Mouse (Mus musculus) layer of hippocampus, postnatal 36 days (tissue): ENCODE results near the gene Cnot1. TPM values are rescaled to one million over a fixed set of nuclear protein-coding genes. Genes with fewer than 3 reads are reported as not detected.

Experiments used
- DNase-seq, 2 experiments: peaks; one replicate each; pipeline ENCODE4 v3.0.0; 2022
- total RNA-seq, 2 experiments: library from RNA; stranded (reverse); gene quantifications; 2 replicates each; pipeline ENCODE4 v1.2.3; 2021

The Cnot1 gene
- total RNA-seq, 2 experiments from 2014 or later: 125 to 150 TPM

- no peak for DNase-seq
These were observed 79.6 kb downstream of the Cnot1 start for GRCm38 (mm10) chr8:95727625-95728024.

- DNase-seq: no peak
These were observed 90.5 kb downstream of the Cnot1 start for GRCm38 (mm10) chr8:95716546-95717335.

- DNase-seq: peak; percentile 83 to 85
These were observed 91.4 kb downstream of the Cnot1 start, which contains the start of gene Setd6 for GRCm38 (mm10) chr8:95715676-95716531. Gene Setd6, plus strand, starts transcription at chr8:95715881.

GRCm38 (mm10) chr8:95714837-95715413 is 92.3 kb downstream of the Cnot1 start:
- DNase-seq: peak in 1 of 2 experiments; percentile 2

GRCm38 (mm10) chr8:95714367-95714766 is 92.9 kb downstream of the Cnot1 start:
- no peak for DNase-seq

- DNase-seq: peak in 1 of 2 experiments; percentile 54
These were observed 93.9 kb downstream of the Cnot1 start for GRCm38 (mm10) chr8:95713100-95714010.

- DNase-seq: peak in 1 of 2 experiments; percentile 8
These were observed 94.9 kb downstream of the Cnot1 start for GRCm38 (mm10) chr8:95712395-95712794.

GRCm38 (mm10) chr8:95711029-95711428 is 96.2 kb downstream of the Cnot1 start:
- DNase-seq: peak in 1 of 2 experiments; percentile 2

GRCm38 (mm10) chr8:95709579-95709978 is 97.7 kb downstream of the Cnot1 start:
- peak in 1 of 2 experiments; percentile 1 for DNase-seq

GRCm38 (mm10) chr8:95704538-95704937 is 102.7 kb downstream of the Cnot1 start:
- no peak for DNase-seq

- DNase-seq: peak; percentile 84 to 85
These were observed 103.6 kb downstream of the Cnot1 start for GRCm38 (mm10) chr8:95703461-95704260.

GRCm38 (mm10) chr8:95702480-95703446 is 104.5 kb downstream of the Cnot1 start:
- peak; percentile 88 to 93 for DNase-seq

- no peak for DNase-seq
These were observed 105.5 kb downstream of the Cnot1 start for GRCm38 (mm10) chr8:95701809-95702208.

GRCm38 (mm10) chr8:95700282-95700681 is 107.0 kb downstream of the Cnot1 start:
- DNase-seq: peak in 1 of 2 experiments; percentile 66

- no peak for DNase-seq
These were observed 109.1 kb downstream of the Cnot1 start for GRCm38 (mm10) chr8:95698179-95698578.

GRCm38 (mm10) chr8:95697128-95697527 is 110.1 kb downstream of the Cnot1 start:
- DNase-seq: peak; percentile 85 to 90

GRCm38 (mm10) chr8:95696661-95697060 is 110.6 kb downstream of the Cnot1 start:
- no peak for DNase-seq

- peak in 1 of 2 experiments; percentile 51 for DNase-seq
These were observed 112.6 kb downstream of the Cnot1 start for GRCm38 (mm10) chr8:95694631-95695030.

GRCm38 (mm10) chr8:95690929-95691541 is 116.2 kb downstream of the Cnot1 start:
- DNase-seq: no peak
